Mouse (Mus musculus) kidney, postnatal 10 days (tissue): ENCODE results near the gene Hoxa2.

ENCODE experiments used
- DNase-seq: peaks from one replicate; pipeline ENCODE4 v3.0.0; 2021; ENCODE audit warnings: mixed read lengths

Hoxa2 gene

DNA sequence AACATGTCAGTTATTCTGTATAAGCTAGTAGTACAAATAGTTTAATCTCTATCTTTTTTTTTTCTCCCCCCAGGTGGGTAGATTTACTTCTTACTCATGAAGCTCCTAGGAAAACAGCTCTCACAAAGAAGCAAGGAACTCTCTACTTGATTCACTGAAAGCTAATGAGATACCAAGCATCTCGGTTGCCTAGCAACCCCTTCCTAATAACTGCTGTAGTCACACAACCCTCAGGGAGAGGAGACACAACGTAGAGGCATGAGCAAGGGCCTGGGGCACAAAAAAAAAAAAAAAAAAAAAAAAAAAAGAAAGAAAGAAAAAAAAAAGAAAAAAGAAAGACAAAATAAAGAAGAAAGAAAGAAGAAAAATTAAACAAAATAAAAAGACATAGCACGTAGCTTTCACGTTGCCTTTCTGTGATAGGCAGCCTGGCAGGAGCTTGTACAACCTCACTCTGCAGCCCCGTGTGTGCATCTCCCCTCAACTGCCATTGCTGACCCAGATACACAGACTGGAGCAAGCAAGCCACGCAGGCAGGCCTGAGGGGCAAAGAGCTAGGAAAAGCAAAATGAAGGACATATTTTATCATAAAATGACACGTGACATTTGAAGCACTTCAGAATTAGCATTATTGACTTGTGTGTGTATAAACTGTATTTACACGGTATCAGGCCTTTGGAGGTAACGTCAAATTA is 26.6 kb downstream of the Hoxa2 start:
- no peak for DNase-seq

DNA sequence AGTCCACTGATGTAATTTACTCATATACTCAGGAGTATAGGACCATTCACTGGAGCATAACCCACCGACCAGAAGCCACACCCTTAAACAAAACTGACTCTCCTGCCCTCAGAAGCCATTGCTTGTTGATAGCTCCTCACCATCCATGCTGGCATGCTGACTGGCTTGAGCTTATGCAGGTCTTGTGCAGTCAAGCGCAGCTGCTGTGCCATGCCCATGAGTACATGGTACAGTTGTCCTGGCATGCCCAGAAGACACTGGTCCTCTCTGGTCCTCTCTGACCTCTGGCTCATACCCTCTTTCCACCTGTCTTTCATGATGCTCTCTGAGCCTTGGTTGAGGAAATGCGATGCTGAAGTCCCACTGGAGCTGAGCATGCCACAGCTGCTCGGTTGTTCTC is 41.0 kb downstream of the Hoxa2 start:
- DNase-seq, result no peak

DNA sequence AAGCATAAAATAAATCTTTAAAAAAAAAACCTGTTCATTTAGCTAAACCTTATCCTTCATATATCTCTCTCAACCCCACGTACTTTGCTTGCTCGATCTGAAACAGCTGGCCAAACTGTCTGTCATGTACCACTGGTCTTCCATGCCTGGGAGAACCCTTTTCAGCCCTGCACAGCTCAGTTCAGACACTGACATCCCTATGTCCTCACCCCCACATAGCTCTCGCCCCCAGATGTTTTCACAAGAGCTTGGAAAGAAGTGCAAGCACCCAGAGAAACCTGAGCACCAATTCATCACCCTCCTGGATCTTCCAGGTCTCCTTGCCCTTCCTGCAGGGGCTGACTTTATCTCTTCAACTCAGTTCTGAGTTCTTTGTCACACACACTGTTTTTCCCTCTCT is 43.5 kb downstream of the Hoxa2 start:
- no peak for DNase-seq

DNA sequence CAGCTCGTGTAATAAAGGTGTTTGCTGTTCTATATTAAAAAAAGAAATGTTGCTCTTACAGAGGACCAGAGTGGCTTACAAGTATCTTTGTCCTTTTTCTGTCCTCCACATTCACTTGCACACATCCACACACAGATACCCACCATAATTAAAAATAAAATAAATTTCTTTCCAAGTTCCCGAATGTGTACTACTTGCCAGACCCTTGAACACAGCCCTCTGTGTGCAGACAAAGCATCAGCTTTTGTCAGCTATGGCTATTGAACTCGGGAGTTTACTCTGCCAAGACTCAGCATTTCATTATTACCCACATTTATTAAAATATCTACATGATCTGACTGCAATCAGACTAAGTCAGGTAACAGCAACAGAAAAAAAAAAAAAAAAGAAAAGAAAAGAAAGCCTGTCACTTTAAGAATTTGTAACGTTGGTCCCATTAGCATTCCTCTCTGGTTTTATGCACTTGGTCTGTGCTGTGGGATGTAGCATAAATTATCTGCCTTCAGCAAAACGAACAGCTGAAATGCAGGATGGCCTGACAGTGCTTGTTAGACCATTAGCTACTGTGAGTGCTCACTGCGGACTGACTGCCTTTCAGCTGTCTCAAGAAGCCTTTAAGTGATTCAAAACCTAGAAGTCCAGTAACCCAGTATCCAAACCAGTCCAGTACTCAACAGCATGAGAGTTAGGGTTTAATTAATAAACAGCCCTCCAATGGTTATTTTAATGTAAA is 45.6 kb downstream of the Hoxa2 start:
- peak; percentile 26 for DNase-seq

DNA sequence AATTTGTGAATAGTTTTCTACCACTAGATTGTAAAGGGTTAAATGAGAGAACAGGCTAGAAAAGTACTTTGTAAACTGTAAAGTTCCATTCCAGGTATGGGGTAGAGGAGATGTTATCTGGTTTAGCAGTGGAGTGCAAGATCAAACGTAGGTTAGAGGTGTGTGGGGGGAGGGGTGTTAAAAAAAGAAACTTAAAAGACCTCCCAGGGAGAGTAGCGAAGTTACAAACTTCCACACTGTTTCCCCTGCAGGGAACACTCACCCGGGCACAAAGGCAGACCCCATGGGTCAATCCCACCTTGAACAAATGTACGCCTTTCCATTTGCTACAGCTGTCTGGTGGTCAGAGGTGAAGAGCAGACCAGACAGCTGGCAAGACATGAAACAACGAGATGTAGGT is 48.7 kb downstream of the Hoxa2 start:
- DNase-seq, result no peak
